Mouse (Mus musculus) cerebellum, adult 9-11 months (tissue): Measurements from ENCODE around the gene Olfr15.
A peak's percentile ranks its signal among the peaks of the same experiment; 100 is the strongest.

Experiments
- DNase-seq: peaks from one replicate; pipeline ENCODE4 v3.0.0; 2022

The Olfr15 gene

GRCm38 (mm10) chr16:3876346-3876745 lies 45.7 kb downstream of the Olfr15 start:
- DNase-seq, result no peak

- peak; percentile 95 for DNase-seq
Observed at GRCm38 (mm10) chr16:3884201-3885064, 53.8 kb downstream of the Olfr15 start, which contains the start of the genes Zfp597 and Gm20695. Gene Zfp597, minus strand, starts transcription at chr16:3884561. Gene Gm20695, plus strand, starts transcription at chr16:3884648.

GRCm38 (mm10) chr16:3885065-3885670 lies 54.5 kb downstream of the Olfr15 start:
- peak; percentile 44 for DNase-seq

GRCm38 (mm10) chr16:3891621-3892295 lies 61.1 kb downstream of the Olfr15 start:
- DNase-seq, result no peak

- DNase-seq, result no peak
Observed at GRCm38 (mm10) chr16:3893739-3894138, 63.1 kb downstream of the Olfr15 start.
